Mouse (Mus musculus) embryonic fibroblast, embryonic 13.5 days (primary cell): ENCODE data around the gene Gm20388.

ENCODE experiments used
- CTCF ChIP-seq: IDR thresholded peaks from 2 replicates; pipeline ENCODE4 v1.5.1; 2011; ENCODE audit warnings: mild to moderate bottlenecking, control low read depth, low read length, moderate library complexity, borderline replicate concordance; ENCODE audit not compliant: insufficient read depth
- POLR2A ChIP-seq: IDR thresholded peaks from 2 replicates; pipeline ENCODE4 v1.6.1; 2011; ENCODE audit warnings: low read depth, mild to moderate bottlenecking, control low read depth, low read length, moderate library complexity

DNA sequence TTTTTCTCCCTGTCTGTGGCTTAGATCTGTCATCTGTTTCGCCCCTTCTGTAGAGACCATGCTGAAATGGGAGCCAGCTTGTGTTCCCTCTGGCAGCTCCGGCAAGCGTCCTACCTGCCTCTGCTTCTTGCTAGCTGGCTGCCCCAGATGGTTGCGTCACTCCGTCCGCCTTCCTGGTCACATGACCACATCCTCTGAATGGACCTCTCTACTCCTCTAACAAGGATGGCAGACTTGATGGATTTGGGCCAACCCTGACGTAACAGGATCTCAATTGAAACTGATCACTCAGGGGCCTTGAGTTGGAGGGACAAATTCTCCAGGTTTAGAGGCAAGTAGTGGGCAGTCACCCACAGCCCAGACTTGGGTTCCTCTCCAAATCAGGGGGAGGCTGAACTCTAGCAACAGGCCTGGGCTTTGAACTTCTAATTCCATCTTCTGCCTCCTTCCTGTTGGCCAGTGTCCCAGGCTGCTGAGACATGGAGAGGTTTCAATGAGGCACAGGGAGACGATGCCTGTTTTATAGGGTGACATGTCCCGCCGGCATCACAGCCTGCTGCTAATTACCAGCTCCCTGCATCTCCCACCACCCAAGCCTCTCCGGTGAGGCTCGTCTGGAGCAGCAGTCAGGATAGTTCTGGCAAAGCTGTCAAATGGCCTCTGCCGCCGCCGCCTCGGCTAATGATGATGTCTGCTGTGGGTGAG lies 2279.9 kb downstream of the Gm20388 start:
- TF ChIP-seq CTCF, result no peak
- no peak for TF ChIP-seq POLR2A
